Mouse (Mus musculus) Patski (cell line): ENCODE results near the gene Syde2. TPM values are rescaled to one million over a fixed set of nuclear protein-coding genes. Genes with fewer than 3 reads are reported as not detected.
A peak's percentile ranks its signal among the peaks of the same experiment; 100 is the strongest.

ENCODE experiments used
- ATAC-seq: fragments of 100-300 bp; one replicate; pipeline ENCODE4 v1.8.0; 2021
- CTCF ChIA-PET: fragments of 350-600 bp; sonication (Branson Sonifier 250); formaldehyde crosslinking; loops from one replicate; lab custom pipeline; 2022; ENCODE audit warnings: inconsistent platforms; lab: Charles Lee
- POLR2A ChIA-PET: fragments of 350-600 bp; sonication (Branson Sonifier 250); formaldehyde crosslinking; loops from one replicate; lab custom pipeline; 2022; ENCODE audit warnings: antibody characterized with exemption, inconsistent platforms; lab: Charles Lee
- DNase-seq: peaks from one replicate; pipeline ENCODE4 v3.0.0-alpha.2; 2011; ENCODE audit warnings: low read depth, low spot score
- H3K27me3 ChIP-seq: fragments of 371-371 bp; one replicate; pipeline ENCODE4 v1.5.1; 2021
- CTCF ChIP-seq: fragments of 100-300 bp; IDR thresholded peaks from one replicate; pipeline ENCODE4 v1.5.1; 2021
- in situ Hi-C: fragments of 300-500 bp; cut with MboI; formaldehyde crosslinking; loops from 3 replicates; pipeline ENCODE4 v1.11.1; 2018; ENCODE audit warnings: low pct_unique_long_range_greater_than_20kb, mixed read lengths
- polyA plus RNA-seq: library from polyadenylated mRNA; unstranded; gene quantifications from one replicate; pipeline ENCODE4 v1.2.3, GENCODE M21; 2021

The Syde2 gene
- polyA plus RNA-seq, 1 experiment from 2014 or later, result 11.1 TPM

DNA sequence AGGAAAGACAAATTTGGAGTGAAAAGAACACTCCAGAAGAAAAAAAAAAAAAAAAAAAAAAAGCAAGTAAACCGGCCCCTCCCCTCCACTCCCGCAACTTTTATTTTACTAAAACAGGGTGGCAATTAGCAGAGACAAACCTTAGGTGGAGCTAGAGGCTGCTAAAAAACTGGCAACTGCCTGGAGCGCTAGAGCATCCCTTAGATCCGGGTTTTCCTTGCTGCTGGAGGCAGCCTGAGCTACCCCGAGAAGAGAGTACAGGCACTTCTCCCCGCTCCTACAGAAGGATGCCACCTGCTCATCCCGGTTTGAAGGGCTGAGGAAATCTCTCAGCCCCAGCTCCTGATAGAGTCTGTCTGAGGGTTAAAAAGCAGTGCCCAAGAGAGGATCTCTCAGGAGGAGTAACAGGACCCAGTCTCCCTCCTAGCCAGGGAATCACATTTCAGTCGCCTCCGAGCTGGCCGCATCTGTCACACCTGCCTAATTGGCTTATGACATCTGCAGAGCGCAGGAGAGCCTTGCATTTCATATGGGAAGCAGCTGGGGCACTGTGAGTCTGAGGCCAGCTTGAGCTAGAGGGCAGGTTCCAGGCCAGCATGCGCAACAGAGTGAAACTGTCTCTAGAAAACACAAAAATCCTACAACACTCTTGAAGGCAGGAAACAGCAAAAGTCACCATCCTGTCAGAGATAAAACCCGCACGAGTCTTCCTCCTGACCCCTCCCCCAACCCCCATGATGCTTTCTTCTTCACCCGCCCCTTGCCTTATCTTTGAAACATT, 37.4 kb upstream of the Syde2 start:
- CTCF ChIA-PET, result interaction anchor here (0.8 to 15.2 kb wide), 25 partner anchors 8 to 280 kb away, joined by 3 to 249 read pairs (median 5); partner anchors contain the start of genes 2410004B18Rik and Syde2
- ATAC-seq, result peak; percentile 88
- POLR2A ChIA-PET, result interaction anchor here (0.7 kb wide), 2 partner anchors 219 to 228 kb away, joined by 3 to 4 read pairs; no protein-coding TSS in a partner anchor
- H3K27me3 ChIP-seq, result no peaks in the 10 kb centered on the region
- in situ Hi-C loops, result loop anchor here (5.0 kb wide), 1 partner anchor 107 kb away; no protein-coding TSS in a partner anchor
- peak; percentile 38 for DNase-seq
- TF ChIP-seq CTCF, result peak; percentile 92

DNA sequence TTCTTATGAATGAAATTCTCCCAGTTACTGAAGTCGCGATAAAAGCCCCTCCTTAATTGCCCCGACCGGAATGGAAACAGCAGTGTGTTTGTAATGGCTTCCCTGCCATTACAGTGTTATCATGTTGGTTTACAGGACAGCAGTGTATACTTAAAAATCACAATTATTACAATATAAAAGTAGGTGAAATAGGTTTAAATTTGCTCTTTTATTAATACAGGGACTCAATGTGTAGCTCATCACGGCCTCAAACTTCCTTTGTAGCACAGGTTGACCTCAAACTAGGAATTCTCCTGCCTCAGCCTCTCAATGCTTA, 36.9 kb upstream of the Syde2 start:
- CTCF ChIA-PET, result interaction anchor here (0.8 to 15.2 kb wide), 15 partner anchors 9 to 244 kb away, joined by 3 to 249 read pairs (median 8); partner anchors contain the start of gene 2410004B18Rik
- no peaks in the 10 kb centered on the region for H3K27me3 ChIP-seq
- POLR2A ChIA-PET, result interaction anchor here (0.6 kb wide), 1 partner anchor 28 kb away, joined by 3 read pairs; the partner anchor contains the start of gene Bcl10
- no peak for ATAC-seq
- in situ Hi-C loops, result loop anchor here (5.0 kb wide), 1 partner anchor 107 kb away; no protein-coding TSS in a partner anchor
- no peak for TF ChIP-seq CTCF
- no peak for DNase-seq

- ATAC-seq (no peak), DNase-seq (no peak)
- in situ Hi-C loops, result loop anchor here (5.0 kb wide), 1 partner anchor 106 kb away; no protein-coding TSS in a partner anchor
- CTCF ChIA-PET, result interaction anchor here (1.4 to 15.2 kb wide), 8 partner anchors 8 to 229 kb away, joined by 4 to 249 read pairs (median 8); no protein-coding TSS in a partner anchor
- no peaks in the 10 kb centered on the region for H3K27me3 ChIP-seq
- TF ChIP-seq CTCF, result no peak
- POLR2A ChIA-PET, result interaction anchor here (0.6 kb wide), 1 partner anchor 29 kb away, joined by 3 read pairs; the partner anchor contains the start of gene Bcl10
These were observed 36.1 kb upstream of the Syde2 start for GRCm38 (mm10) chr3:145951287-145952165.

- H3K27me3 ChIP-seq, result no peaks in the 10 kb centered on the region
- ChIA-PET POLR2A (no interaction called here), CTCF (interaction anchor here (0.8 to 15.2 kb wide), 6 partner anchors 11 to 227 kb away, joined by 3 to 249 read pairs (median 6); no protein-coding TSS in a partner anchor)
- ATAC-seq (no peak), DNase-seq (no peak)
- TF ChIP-seq CTCF, result no peak
- in situ Hi-C loops, result loop anchor here (5.0 kb wide), 1 partner anchor 104 kb away; no protein-coding TSS in a partner anchor
These were observed 34.7 kb upstream of the Syde2 start for GRCm38 (mm10) chr3:145952945-145953344.

- POLR2A ChIA-PET, result no interaction called here
- TF ChIP-seq CTCF, result no peak
- no peaks in the 10 kb centered on the region for H3K27me3 ChIP-seq
- CTCF ChIA-PET, result interaction anchor here (0.8 to 15.2 kb wide), 5 partner anchors 11 to 227 kb away, joined by 3 to 249 read pairs (median 5); no protein-coding TSS in a partner anchor
- in situ Hi-C loops, result loop anchor here (5.0 kb wide), 1 partner anchor 104 kb away; no protein-coding TSS in a partner anchor
- no peak for ATAC-seq
- no peak for DNase-seq
These were observed 34.3 kb upstream of the Syde2 start for GRCm38 (mm10) chr3:145953411-145953810.

GRCm38 (mm10) chr3:145959824-145960223, 27.8 kb upstream of the Syde2 start:
- no peak for ATAC-seq

DNA sequence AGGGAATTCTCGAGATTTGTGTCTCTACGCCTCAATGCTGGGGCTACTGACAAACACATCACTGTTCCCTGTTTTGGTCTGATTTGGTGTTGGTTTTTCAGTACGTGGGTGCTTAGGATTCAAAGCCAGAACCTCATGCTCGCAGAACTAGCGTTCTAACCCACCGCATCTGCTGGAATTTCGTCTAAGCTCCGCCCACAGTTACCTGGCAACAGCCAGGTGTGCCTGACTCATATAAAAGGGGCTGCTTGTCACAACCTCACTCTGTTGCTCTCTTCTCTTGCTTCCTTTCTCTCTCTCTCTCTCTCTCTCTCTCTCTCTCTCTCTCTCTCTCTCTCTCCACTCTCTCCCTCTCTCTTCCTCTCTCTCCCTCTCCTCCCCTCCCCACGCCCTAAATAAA, 25.3 kb upstream of the Syde2 start:
- DNase-seq, result no peak
- in situ Hi-C loops, result no loop called here
- ATAC-seq, result no peak
- H3K27me3 ChIP-seq, result no peaks in the 10 kb centered on the region
- ChIA-PET POLR2A (interaction anchor here (1.0 kb wide), 1 partner anchor 29 kb away, joined by 3 read pairs; no protein-coding TSS in a partner anchor), CTCF (interaction anchor here (1.5 to 2.9 kb wide), 2 partner anchors 13 to 215 kb away, joined by 4 to 13 read pairs; no protein-coding TSS in a partner anchor)
- TF ChIP-seq CTCF, result no peak

More at GRCm38 (mm10) chr3:145959824-145960223, 27.8 kb upstream of the Syde2 start:
- CTCF ChIA-PET, result interaction anchor here (1.1 to 1.8 kb wide), 3 partner anchors 10 to 225 kb away, joined by 3 to 11 read pairs (median 4); no protein-coding TSS in a partner anchor
- no peak for DNase-seq
- POLR2A ChIA-PET, result interaction anchor here (0.7 kb wide), 1 partner anchor 409 kb away, joined by 3 read pairs; no protein-coding TSS in a partner anchor
- in situ Hi-C loops, result no loop called here
- no peak for TF ChIP-seq CTCF
- no peaks in the 10 kb centered on the region for H3K27me3 ChIP-seq

GRCm38 (mm10) chr3:145963101-145964017, 24.3 kb upstream of the Syde2 start:
- peak; percentile 59 for DNase-seq

GRCm38 (mm10) chr3:145964018-145964387, 23.7 kb upstream of the Syde2 start:
- ChIA-PET CTCF (interaction anchor here (0.8 to 2.9 kb wide), 4 partner anchors 14 to 26 kb away, joined by 3 to 13 read pairs (median 3); no protein-coding TSS in a partner anchor), POLR2A (interaction anchor here (0.6 kb wide), 1 partner anchor 1600 kb away, joined by 4 read pairs; no protein-coding TSS in a partner anchor)
- DNase-seq (no peak), ATAC-seq (no peak)
- no peaks in the 10 kb centered on the region for H3K27me3 ChIP-seq
- TF ChIP-seq CTCF, result no peak
- in situ Hi-C loops, result no loop called here

More at GRCm38 (mm10) chr3:145963101-145964017, 24.3 kb upstream of the Syde2 start:
- ChIA-PET CTCF (interaction anchor here (1.2 to 2.9 kb wide), 4 partner anchors 14 to 214 kb away, joined by 3 to 13 read pairs (median 4); no protein-coding TSS in a partner anchor), POLR2A (interaction anchor here (1.0 kb wide), 1 partner anchor 28 kb away, joined by 3 read pairs; no protein-coding TSS in a partner anchor)
- H3K27me3 ChIP-seq, result no peaks in the 10 kb centered on the region
- peak; percentile 89 for ATAC-seq
- no peak for TF ChIP-seq CTCF
- in situ Hi-C loops, result no loop called here
